Mouse (Mus musculus): ENCODE measurements around the gene Emg1.

DNA sequence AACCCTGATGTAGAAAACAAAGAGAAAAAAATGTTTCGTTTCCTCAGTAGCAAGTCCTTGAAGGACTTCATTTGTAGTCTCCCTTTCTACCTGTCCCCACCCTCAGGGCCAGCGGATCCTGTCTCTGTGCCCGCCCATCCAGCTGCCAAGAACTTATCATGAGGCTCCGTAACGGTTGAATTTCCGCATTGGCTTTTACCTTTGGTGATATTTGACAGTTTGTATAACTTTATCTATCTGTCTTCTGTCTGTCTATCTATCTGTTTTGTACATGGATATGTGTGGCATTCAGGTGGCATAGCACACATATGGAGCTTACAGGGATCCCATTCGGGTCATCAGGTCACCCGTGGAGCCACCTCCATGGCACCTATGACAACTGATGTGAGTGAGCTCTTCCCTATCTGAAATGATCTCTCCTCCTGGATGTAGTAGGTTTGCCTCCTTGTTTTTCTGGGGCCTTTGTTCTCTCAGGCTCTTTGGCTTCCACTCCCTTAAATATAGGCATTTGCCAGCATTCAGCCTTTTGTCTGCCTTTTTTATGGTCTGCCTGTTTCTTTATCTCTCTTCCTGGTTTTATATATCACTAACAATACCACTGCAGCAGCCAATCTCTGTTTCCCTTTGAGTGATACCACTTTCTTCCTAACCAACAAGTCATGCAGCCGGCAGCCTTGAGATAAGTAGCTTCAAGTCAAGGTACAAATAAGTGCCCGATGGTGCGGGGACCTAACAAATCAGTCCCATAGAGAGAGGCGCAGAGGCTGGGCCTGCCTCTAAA, 26.2 kb downstream of the Emg1 start:
- TF ChIP-seq CTCF (IDR thresholded peaks at IDR 0.05; ENCODE audit: low read depth), result no peak
- TF ChIP-seq EP300 (IDR thresholded peaks at IDR 0.05; ENCODE audit: low read depth), result peak; percentile 69; the same call in 1 of the 2 replicates
